Mouse (Mus musculus) intestine, embryonic 14.5 days (tissue): ENCODE data around the gene Ccl24. TPM values are rescaled to one million over a fixed set of nuclear protein-coding genes. Genes with fewer than 3 reads are reported as not detected.

Experiments
- ATAC-seq: fragments of 200-750 bp; cut with Nextera tagmentation; replicated peaks from 2 replicates; pipeline ENCODE4 v1.8.0; 2017; ENCODE audit warnings: low read depth, moderate number of reproducible peaks, moderate TSS enrichment, moderate library complexity; ENCODE audit not compliant: low FRiP score, low TSS enrichment
- DNase-seq: peaks from one replicate; pipeline ENCODE4 v3.0.0-alpha.2; 2018; ENCODE audit warnings: low spot score
- H3K27ac ChIP-seq: fragments of 300-500 bp; sonication (generic); 2 replicates; pipeline ENCODE4 v1.5.1; 2014; ENCODE audit warnings: low read depth, mild to moderate bottlenecking, control low read depth
- H3K27me3 ChIP-seq: fragments of 300-500 bp; sonication (generic); replicated peaks from 2 replicates; pipeline ENCODE4 v1.6.1; 2014; ENCODE audit warnings: low read length, control low read depth; ENCODE audit not compliant: control insufficient read depth, insufficient read depth
- H3K36me3 ChIP-seq: fragments of 300-500 bp; sonication (generic); 2 replicates; pipeline ENCODE4 v1.6.1; 2014; ENCODE audit warnings: low read length, control low read depth; ENCODE audit not compliant: control insufficient read depth, insufficient read depth
- H3K4me1 ChIP-seq: fragments of 300-500 bp; sonication (generic); replicated peaks from 2 replicates; pipeline ENCODE4 v1.6.1; 2014; ENCODE audit warnings: low read length, control low read depth, mixed read lengths; ENCODE audit not compliant: control insufficient read depth, insufficient read depth
- H3K4me2 ChIP-seq: fragments of 300-500 bp; sonication (generic); 2 replicates; pipeline ENCODE4 v1.6.1; 2014; ENCODE audit warnings: low read length
- H3K4me3 ChIP-seq: fragments of 300-500 bp; sonication (generic); 2 replicates; pipeline ENCODE4 v1.5.1; 2014; ENCODE audit warnings: low read depth, low read length, control low read depth, mixed read lengths
- H3K9ac ChIP-seq: fragments of 300-500 bp; sonication (generic); 2 replicates; pipeline ENCODE4 v1.6.1; 2014; ENCODE audit warnings: mild to moderate bottlenecking, low read length
- H3K9me3 ChIP-seq: fragments of 300-500 bp; sonication (generic); 2 replicates; pipeline ENCODE4 v1.6.1; 2016; ENCODE audit warnings: low read length, control low read depth; ENCODE audit not compliant: control insufficient read depth
- WGBS: fragments of 180-500 bp; shearing (Covaris S2); extraction: QIAGEN DNeasy Blood & Tissue Kit; methylation state at CpG from one replicate; pipeline ENCODE4 v1.1.7; 2014; 5-methylcytosine and 5-hydroxymethylcytosine counted together
- polyA plus RNA-seq: library from polyadenylated mRNA; unstranded; fragments of >200 nt; fragmentation: Nextera tagmentation; extraction: Ambion mirVana; gene quantifications from 2 replicates; pipeline ENCODE4 v1.2.1, GENCODE M21; 2014

Gene Ccl24
- polyA plus RNA-seq, 1 experiment from 2014 or later: 13.0 TPM

DNA sequence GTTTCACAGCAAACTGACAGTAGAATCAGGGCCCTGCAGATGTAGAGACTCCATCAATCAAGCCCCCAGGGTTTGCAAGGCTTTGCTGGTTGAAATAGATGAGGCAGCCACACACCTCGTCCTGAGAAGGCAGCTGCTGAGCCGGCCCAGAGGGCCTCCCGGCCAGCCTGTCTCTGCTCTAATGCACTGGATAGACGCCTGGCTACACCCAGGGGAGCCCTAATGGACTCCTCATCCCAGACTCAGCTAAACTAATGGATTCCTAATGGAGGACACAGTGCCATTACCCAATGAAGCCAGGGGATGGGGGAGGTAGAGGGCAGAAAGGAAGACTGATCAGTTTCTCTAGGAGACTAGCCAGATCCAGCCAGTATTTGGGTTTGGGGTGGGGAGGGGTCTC, 15.8 kb downstream of the Ccl24 start:
- Histone ChIP-seq H3K4me3 (no peak overlapping the region), H3K4me2 (no peak overlapping the region), H3K36me3 (no peaks in the 10 kb centered on the region), H3K4me1 (no peaks in the 10 kb centered on the region), H3K27me3 (no peaks in the 10 kb centered on the region), H3K9ac (no peak overlapping the region), H3K9me3 (no peaks in the 10 kb centered on the region), H3K27ac (no peak overlapping the region)
- ATAC-seq (no peak), DNase-seq (no peak)
- WGBS: 20% methylated on average over 4 of the region's 4 CpGs

DNA sequence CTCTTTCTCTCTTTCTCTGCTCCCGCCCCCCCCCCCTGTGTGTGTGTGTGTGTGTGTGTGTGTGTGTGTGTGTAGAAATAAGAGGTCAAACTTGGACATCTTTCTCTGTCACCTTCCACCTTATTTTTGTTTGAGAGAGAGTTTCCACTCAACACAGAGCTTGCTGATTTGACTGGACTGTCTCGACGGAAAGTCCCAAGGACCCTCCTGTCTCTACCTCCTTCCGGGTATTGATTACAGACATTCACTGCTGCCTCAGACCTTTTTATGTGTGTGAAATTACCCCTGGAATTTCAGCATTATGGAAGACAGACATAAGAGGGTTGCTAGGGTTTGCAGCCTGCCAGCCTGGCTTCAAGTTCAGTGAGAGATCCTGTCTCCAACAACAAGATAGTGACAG, 16.6 kb downstream of the Ccl24 start:
- Histone ChIP-seq H3K27me3 (no peaks in the 10 kb centered on the region), H3K36me3 (no peaks in the 10 kb centered on the region), H3K27ac (no peak overlapping the region), H3K4me2 (no peak overlapping the region), H3K4me3 (no peak overlapping the region), H3K4me1 (no peaks in the 10 kb centered on the region), H3K9ac (no peak overlapping the region), H3K9me3 (no peaks in the 10 kb centered on the region)
- ATAC-seq: no peak
- 75% methylated on average over 3 of the region's 4 CpGs for WGBS
- no peak for DNase-seq

DNA sequence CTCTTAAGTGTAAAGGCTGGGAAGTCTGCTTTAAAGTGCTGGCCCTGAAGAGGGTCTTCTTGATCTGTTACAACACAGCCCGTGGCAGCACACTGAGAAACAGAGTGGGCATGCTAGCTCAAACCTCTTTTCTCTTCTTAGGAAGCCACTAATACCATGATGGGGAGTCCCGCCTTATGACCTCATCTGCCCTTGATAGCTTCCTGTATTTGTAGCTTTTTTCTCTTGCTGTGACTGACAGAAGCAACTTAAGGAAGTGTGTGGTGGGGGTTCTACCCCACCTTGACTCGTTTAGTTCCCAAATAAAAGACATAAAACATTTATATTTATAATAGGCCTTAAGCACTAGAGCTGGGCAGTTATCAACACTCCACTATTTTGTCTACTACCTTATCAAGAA, 21.3 kb downstream of the Ccl24 start:
- Histone ChIP-seq H3K4me3 (no peak overlapping the region), H3K4me2 (no peak overlapping the region), H3K9me3 (no peaks in the 10 kb centered on the region), H3K27me3 (no peaks in the 10 kb centered on the region), H3K4me1 (no peaks in the 10 kb centered on the region), H3K9ac (no peak overlapping the region), H3K27ac (no peak overlapping the region), H3K36me3 (no peaks in the 10 kb centered on the region)
- ATAC-seq: no peak
- DNase-seq: no peak
- WGBS: 80% methylated on average over 3 of the region's 3 CpGs

DNA sequence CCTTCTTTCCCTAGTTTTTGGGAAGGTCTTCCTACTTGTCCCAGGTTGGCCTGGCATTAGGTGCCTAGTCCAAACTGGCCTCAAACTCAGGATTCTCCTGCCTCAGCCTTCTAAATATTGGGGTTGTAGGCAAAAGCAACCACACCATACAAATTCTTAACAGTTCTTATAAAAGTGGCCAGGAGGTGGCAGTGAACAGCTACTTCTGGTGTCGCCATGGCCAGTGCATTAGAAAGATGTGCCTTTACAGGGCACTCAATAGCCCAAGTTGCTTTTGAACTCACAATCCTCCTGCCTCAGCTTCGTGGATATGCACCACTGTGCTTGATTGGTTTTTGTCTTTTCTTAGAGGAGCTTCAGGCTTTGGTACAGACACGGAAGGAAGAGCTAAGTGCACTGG, 21.9 kb downstream of the Ccl24 start:
- H3K4me3 ChIP-seq: no peak overlapping the region
- H3K4me1 ChIP-seq: no peaks in the 10 kb centered on the region
- H3K27ac ChIP-seq: no peak overlapping the region
- H3K4me2 ChIP-seq: no peak overlapping the region
- H3K9ac ChIP-seq: no peak overlapping the region
- no peaks in the 10 kb centered on the region for H3K27me3 ChIP-seq
- no peaks in the 10 kb centered on the region for H3K9me3 ChIP-seq
- 33% methylated on average over 3 of the region's 3 CpGs for WGBS
- DNase-seq: no peak
- no peak for ATAC-seq
- no peaks in the 10 kb centered on the region for H3K36me3 ChIP-seq

DNA sequence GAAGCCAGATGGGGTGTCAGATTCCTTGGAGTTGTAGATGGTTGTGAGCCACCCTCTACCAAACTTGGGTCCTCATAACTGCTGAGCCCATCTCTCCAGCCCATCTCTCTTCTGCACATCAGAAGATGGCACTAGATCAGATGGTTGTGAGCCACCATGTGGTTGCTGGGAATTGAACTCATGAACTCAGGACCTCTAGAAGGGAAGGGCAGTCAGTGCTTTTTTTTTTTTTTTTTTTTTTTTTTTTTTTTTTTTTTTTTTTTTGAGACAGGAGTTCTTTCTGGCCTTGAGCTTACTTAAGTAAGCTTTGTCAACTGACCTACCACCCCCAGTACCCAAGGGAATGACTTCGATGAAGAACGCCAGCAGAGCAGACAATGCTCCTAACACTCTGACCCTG, 24.9 kb downstream of the Ccl24 start:
- no peak for ATAC-seq
- Histone ChIP-seq H3K4me2 (no peak overlapping the region), H3K9me3 (no peaks in the 10 kb centered on the region), H3K27ac (no peak overlapping the region), H3K4me3 (no peak overlapping the region), H3K27me3 (no peaks in the 10 kb centered on the region), H3K36me3 (no peaks in the 10 kb centered on the region), H3K9ac (no peak overlapping the region), H3K4me1 (0 out of 2 replicates have a peak, but pooled peaks cover 3% of the 10 kb centered on the region)
- WGBS: 46% methylated on average over 2 of the region's 2 CpGs
- DNase-seq: no peak

DNA sequence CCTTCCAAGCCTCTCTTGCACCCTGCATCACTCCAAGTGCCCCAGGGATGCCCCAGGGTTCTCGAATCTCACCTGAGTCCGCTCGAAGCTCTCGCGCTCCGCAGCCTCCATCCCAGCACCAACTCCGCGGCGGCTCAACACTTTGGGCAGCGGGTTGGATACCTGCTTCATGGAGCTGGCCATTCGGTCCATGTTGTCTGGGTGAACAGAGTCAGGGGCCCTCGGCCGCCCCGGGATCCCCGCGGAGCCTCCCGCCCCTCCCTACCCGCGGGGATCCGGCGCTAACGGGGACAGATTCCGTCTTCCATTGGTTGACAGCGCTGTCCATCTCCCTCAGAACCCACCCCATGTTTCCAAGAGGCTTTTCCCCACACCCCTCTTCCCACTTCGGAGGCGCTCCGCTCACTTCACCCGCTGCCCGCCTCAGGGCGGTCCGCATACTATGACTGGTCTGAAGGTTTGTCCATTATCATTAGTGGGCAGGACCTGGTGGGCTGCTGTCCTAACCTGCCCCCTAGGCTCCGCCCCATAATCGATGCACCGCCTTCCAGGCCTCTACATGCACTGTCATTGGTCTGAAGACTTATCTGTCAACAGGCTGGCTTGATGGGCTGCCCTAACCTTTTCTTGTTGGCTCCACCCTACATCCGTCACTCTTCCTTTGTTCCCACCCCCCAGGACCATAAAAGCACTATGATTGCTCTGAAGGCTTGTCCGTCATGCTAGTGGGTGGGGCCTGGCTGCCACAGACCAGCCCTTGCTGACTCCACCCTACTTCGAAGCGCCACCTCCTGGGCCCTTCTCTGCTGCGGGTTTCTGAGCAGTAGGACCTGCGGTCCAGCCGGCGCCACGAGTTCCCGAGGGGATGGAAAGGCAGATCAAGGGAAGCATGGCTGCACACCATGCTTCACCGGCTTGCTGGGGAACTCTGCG, 27.7 kb downstream of the Ccl24 start, which contains the start of gene Hip1:
TSS of gene Hip1 (minus strand) at position 256 of the 933 bp plus-strand sequence.
- Histone ChIP-seq H3K9me3 (no peaks in the 10 kb centered on the region), H3K4me1 (0 out of 2 replicates have a peak, but pooled peaks cover 3% of the 10 kb centered on the region), H3K27ac (peak within 1 kb of the TSS; percentile 33; the same call in 1 of the 2 replicates), H3K4me3 (peak within 1 kb of the TSS; percentile 76), H3K36me3 (no peaks in the 10 kb centered on the region), H3K27me3 (no peaks in the 10 kb centered on the region), H3K4me2 (peak within 1 kb of the TSS; percentile 90), H3K9ac (peak within 1 kb of the TSS; percentile 50)
- peak; percentile 100 for ATAC-seq
- DNase-seq: peak; percentile 99
- under 1% methylated on average over 46 of the region's 46 CpGs for WGBS

DNA sequence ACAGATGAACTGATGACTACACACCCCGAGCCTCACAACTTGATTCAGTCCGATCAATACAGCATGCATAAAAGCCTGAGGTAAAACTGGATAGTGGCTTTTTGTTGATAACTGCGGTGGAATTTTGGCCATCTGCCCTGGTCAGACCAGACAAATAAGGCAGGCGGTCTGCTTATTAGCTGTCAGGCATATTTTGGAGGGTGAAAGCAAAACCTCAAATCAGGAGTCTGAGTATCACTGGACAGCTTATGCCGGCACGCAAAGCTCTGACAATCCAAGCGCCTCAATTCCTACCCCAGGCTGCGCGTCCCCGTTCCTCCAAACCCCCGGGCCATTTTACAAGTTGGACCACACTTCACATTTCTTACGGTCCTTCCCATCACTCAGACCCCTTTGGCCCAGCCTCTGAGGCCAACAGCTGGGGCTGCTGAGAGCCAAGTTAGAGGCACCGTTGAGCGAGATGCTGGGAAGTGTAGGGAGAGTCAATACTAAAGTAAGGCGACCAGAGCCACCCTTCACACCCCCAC, 28.8 kb downstream of the Ccl24 start:
- DNase-seq (peak; percentile 60), ATAC-seq (no peak)
- H3K4me3 ChIP-seq: peak overlapping the region; percentile 76
- no peaks in the 10 kb centered on the region for H3K36me3 ChIP-seq
- peak overlapping the region; percentile 50 for H3K9ac ChIP-seq
- 5% methylated on average over 15 of the region's 15 CpGs for WGBS
- H3K4me1 ChIP-seq: 0 out of 2 replicates have a peak, but pooled peaks cover 3% of the 10 kb centered on the region
- H3K9me3 ChIP-seq: no peaks in the 10 kb centered on the region
- no peaks in the 10 kb centered on the region for H3K27me3 ChIP-seq
- peak overlapping the region; percentile 90 for H3K4me2 ChIP-seq
- no peak overlapping the region for H3K27ac ChIP-seq

DNA sequence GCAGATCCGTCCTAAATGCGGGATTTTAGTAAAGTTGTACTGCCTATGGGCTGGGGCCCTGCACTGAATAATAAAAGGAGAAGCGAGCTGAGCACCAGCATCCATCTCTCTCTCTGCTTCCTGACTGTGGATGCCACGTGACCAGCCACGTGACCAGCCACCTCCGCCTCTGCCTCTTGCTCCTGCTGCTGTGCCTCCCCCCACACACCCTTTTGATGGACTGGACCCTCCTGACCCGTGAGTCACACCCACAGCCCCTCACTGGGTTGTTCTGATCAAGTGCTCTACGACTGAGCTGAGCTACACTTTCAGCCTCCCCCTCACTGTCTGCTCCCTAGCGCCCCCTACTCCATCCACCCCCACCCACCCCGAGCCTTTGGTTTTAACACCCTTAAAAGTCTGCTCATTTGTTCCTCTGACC, 35.0 kb downstream of the Ccl24 start:
- 82% methylated on average over 10 of the region's 10 CpGs for WGBS
- no peaks in the 10 kb centered on the region for H3K4me1 ChIP-seq
- no peaks in the 10 kb centered on the region for H3K27me3 ChIP-seq
- no peak for DNase-seq
- H3K4me2 ChIP-seq: no peak overlapping the region
- no peak overlapping the region for H3K4me3 ChIP-seq
- no peaks in the 10 kb centered on the region for H3K9me3 ChIP-seq
- ATAC-seq: no peak
- H3K9ac ChIP-seq: no peak overlapping the region
- H3K27ac ChIP-seq: no peak overlapping the region
- no peaks in the 10 kb centered on the region for H3K36me3 ChIP-seq
